Mouse (Mus musculus): Measurements from ENCODE around the gene Zdhhc14.
A peak's percentile ranks its signal among the peaks of the same experiment; 100 is the strongest.

Zdhhc14 gene

DNA sequence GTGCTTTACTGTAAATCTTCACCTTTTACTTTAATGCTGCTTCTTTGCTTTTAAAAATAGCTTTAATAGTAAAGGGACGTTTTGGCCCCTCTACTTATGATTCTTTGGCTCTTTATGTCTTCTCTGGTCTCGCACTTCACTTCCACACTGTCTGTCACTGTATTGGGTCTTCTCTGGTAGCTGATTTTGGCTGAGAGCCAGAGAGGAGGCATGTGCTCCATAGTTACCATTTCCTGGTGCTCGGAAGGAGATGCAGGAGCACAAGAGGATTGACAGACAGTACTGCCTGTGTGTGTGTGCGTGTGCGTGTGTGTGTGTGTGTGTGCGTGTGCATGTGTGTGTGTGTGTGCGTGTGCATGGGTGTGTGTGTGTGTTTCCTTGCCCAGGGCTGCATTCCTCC, 14.2 kb downstream of the Zdhhc14 start:
- DNase-seq = peak; percentile 29 to 45

DNA sequence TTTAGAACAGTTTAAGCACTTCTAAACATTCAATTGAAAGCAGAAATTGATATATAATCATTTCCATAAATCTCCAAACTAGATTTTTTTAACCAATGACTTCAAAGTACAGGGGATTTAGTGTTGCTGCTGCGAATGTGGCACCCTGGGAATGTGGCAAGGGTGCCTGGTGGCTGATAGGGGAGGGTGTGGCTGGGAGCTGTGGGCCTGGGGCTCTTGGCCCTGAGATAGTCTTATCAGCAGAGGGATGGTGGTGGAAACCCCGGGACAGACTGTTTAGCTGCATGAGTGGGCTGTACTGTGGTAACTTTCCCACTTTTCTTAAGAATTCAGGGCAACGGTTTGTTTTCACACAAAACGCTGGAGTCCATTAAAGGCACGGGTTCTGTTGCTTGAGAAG, 14.6 kb downstream of the Zdhhc14 start:
- DNase-seq = no peak

DNA sequence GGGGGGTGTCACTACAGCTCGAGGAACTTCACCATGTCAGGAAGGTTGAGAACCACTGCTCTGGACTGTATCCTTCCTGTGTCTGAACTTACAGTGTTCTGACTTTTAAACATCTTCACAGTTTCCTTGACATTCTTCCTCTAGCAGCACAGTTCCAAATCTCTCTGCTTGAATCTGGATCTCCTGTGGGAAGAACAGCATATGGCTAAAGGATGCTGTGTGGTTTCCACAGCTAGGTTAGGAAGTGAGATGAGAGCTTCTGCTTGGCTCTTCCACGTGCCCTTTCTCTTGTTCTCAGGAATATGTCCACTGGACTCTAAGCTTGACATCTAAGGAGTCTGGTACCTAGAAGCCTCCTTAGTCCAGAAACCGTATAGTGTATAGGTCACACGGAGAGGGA, 15.7 kb downstream of the Zdhhc14 start:
- no peak for DNase-seq

DNA sequence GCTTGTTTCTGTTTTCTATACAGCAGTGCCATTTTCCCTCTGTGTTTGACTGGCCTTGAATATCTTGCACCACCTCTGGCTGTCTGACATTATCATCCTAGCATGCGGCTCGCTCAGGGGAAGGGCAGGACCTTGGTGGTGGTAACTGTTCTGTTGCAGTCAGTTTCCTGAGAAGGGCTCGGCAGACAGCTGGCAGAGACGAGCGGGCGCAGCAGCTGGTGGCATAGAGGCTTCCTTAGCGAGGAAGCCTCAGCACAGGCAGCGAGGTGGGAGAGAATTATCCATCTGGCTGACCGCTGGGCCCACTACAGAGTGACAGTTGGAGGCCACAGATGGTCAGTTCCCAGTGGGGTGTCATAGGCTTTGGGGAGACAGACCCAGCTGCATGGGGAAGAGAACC, 18.2 kb downstream of the Zdhhc14 start:
- no peak for DNase-seq

DNA sequence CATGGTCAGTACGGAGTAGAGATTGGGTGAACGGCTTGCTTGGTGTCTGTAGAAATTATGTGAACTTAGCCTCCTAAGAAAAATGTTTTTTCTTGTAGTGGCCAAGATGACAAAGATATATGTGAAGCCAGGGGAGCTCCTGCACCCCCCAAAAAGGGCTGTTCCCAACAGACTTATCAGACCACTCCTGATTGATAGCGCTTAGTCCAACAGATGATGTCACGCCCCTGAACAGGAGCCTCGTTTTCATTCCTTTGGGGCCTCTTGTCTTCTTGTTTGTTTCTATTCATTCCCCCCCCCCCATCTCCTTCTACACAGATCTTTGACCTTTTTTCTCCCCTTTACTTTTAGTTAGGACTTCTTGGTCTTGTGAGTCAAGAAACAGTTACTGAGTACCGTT, 19.4 kb downstream of the Zdhhc14 start:
- no peak for DNase-seq

DNA sequence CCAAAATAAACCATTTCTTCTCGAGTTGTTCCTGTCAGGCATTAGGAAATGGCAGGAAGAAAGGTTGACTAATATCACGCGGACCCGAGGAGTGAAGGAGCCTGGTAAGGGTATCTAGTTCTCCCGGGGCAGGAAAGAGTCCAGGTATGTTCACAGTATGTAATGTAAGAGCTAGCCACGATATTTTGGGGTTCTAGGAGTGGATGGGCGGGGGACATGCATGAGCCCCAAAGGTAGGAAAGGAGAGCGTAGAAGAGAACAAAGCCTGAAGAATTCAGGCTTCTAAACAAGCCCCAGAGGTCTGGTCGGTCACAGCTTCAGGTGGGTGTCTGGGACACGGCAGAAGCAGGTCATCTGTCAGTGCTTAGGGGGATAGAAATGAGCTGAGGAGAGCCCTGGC, 27.1 kb downstream of the Zdhhc14 start:
- DNase-seq = no peak

DNA sequence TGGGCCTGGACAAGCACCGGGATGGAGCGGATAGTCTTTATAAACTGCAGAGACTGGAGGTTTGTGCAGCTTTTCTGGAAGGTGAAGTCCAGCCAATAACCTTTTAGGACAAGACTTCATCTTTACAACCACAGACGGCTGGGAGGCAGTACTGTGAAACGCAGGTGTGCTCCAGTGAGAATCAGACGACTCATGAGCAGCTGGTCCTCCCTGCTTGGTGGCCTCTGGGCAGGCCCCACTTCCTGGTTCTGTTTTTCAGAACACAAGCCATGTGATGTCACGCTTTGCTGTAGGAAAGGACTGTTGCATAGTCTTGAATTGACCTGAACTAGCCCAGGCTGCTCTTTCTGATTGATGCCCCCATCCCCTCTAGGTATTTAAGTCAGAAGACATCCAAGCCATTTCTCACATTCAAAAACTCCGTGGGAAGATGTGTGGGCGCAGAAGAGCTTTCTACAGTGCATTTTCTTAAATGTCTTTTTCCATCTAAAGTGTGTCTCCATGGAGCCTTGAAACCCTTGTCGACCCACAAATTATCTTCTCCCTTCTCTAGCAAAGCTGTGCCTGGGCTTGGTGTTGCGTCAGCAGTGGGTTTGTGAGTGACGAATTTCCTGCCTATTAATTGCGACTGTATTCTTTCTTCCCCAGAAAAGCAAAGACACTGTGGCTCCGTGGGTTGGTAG, 27.7 kb downstream of the Zdhhc14 start:
- DNase-seq = no peak

DNA sequence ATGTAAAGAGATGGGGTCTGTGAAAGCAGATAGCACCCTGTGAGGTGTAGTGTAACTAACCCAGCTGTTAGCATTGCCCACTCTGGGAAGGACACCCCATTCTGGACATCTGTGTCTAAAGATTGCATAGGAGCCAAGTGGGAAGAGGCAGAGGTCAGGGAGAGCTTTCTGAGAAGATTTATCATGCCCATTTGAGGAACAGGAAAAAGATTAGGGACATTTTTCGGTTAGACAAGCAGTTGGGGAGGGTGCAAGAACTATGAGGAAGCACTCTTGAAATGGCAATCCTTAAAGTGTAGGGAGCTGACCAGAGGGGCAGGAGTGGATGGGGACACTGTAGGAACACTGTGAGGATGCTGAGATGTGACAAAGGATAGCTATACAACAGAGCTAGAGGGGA, 29.2 kb downstream of the Zdhhc14 start:
- DNase-seq = no peak

DNA sequence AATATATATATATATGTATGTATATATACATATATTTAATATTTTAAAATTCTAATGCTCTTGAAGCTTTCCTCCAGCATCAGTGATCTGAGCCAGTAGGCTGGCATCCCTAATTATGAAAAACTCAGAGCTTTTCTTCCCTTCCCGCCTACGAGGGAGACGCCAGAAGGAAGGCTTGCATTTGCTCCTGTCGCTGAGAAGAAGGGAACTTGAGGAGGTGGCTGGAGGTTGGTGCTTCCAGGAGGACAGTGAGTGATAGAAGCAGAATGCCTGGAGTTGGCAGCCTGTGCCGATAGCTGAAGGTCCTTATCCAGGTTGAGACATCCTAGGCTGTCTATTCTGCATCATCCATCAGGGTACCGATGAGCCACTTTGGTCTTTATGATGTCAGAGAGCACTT, 37.2 kb downstream of the Zdhhc14 start:
- DNase-seq = no peak

DNA sequence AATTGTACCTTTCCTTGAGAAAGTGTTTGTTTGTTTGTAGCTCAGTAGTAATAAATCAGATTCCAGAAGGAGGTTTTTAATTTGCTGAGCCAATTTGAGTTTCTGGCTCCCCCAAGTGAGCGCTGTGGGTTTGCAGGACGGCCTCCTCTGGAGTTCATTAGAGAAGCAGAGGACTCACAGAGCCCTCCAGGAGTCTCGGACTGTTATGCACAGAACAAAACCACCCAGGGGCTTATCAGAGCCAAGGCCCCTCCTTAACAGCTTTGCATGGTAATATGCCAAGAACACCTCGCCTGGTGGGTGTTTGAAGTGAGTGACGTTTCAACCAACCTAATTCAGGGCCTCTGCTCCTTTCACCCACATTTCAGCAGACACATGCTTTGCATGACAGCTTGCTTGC, 40.5 kb downstream of the Zdhhc14 start:
- no peak for DNase-seq

DNA sequence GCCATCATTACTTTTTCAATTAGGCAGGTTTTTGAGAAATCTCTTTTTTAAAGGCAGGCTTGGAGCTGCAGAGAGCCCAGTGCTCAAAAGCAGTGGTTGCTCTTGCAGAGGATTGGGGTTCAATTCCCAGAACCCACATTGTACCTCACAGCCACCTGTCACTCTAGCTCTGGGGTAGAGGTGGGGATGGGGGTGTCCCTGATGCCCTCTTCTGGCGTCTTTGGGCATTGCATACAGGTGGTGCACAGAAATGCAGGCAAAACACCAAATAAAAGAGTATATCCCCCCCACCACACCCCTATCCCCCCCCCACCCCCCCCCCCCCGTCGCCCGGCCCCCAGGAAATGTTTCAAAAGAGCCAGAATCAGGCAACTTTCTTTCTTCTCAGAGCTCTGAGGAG, 43.0 kb downstream of the Zdhhc14 start:
- DNase-seq = no peak

DNA sequence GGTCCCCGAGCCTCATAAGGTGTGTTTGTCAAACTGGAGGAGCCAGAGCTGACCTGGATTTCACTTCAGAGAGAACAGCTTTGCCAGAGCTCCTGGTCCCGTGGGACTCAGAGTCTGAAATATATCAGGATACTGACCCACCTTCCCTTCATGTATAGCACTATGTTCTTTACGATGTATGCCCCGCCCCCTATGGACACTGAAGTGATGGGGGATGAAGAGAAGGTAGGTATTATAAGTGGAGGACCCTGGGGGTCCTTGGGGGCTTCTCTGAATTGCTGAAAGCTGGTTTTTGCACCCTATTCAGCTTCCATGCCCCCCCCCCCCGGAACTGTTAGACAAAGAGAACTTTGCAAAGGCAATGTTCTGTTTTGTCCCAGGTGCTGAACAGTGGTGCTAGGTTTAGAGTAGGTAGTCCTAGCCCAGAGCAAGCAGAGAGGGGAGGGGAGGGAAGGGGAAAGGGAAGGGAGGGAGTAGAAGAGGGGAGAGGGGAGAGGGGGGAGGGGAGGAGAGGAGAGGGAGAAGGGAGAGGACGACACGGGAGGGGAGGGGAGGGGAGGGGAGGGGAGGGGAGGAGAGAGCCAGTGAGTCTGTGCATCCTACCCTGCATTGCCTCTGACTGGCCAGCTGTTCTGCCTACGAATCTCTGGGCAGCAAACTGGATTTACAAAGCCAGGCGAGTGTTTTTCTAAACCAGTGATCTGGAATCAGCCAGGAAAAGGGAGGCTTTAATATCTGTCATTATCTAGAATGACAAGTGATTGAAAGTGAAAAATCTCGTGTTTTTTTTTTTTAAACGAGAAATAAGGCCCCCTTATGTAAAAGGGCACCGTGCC, 44.1 kb downstream of the Zdhhc14 start:
- DNase-seq = no peak

DNA sequence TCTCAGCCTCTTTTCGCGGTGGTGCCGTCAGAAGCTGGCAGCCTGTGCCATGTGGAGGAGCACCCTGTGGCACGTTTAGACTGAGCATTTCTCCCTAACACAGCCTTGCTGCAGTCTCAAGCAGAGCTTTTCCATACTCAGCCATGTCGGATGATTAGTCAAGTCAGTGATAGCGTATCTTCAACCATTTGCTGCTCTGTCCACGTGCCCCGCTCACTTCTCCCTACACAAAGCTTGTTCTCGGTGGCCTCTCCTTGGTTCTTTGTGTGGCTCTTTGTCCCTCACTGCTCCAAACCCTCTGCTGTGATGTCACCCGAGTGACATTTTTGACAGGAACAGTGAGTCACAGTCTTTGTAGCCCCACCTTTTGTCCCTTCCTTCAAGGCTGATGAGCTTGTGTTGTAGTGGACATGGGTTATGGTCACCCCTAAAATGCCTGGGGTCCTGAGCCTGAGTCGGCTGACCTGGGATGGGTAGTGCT, 44.8 kb downstream of the Zdhhc14 start:
- DNase-seq = no peak

DNA sequence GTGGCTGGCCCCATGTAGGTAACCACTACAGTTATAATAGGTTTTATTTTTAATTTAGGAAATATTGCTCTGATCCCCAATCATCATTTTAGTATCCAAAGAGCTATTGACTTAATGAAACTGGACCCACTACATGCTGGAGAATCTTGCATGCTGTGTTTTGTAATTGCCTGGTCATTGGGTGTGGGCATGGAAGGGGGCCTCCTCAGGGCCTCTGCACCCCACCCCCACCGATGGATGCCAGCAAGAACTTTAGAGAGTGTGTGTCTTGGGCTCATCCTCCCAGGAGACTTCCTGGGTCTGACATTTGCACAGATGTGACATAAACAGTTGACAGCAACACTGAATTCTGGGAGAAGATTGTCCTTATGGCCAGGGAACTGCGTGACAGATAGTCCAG, 49.8 kb downstream of the Zdhhc14 start:
- no peak for DNase-seq

DNA sequence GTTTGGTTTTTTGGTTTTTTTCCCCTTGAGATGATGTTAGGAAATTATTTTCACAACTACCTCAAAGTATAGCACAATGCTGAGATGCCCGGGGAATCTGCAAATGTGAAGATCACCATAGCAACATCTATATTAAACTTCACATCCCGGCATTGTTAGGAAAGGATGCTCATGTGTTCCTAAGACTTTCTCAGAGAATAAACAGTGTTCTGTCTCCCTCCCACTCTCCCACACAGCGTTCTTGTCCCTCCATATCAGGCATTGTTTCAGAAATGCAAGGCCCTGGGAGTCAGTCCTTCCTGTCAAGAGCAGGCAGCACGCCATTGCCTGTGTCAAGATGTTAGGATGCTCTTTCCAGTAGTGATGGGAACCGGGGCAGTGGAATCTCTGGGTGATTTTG, 51.7 kb downstream of the Zdhhc14 start:
- DNase-seq = no peak

DNA sequence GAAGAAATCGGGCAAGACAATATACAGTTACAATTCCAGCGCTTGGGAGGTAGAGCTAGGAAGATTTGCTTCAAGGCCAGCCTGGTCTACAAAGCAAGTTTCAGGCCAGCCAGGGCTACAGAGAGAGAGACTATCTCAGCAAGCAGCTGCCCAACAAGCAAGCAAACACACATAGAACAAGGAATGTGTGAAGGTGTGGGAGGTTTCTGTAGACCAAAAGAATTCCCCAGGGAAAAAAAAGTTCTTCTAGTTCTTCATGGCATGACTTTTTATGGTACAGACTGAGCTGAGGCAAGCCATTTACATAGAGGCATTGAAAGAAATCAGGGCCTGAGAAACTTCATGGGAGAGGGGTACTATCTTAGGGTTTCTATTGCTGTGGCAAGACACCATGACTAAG, 52.7 kb downstream of the Zdhhc14 start:
- DNase-seq = no peak

DNA sequence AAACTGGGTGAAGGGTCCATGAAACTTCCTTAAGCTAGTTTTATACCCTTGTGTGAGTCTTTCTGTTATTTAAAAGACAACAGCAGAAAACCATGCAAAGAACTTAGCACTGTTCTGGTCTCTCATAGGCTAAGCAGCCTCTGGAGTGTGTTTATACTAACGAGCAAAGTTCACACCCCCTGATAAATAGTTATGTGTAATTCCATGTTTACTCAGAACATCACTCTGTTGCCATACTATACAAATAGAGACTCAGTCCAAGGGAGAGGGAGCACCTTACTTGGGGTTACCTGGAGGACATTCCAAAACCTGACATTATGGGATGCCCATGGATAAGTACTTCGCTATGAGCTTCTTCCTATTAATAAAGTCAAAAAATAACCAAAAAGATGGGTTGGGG, 56.2 kb downstream of the Zdhhc14 start:
- DNase-seq = no peak

DNA sequence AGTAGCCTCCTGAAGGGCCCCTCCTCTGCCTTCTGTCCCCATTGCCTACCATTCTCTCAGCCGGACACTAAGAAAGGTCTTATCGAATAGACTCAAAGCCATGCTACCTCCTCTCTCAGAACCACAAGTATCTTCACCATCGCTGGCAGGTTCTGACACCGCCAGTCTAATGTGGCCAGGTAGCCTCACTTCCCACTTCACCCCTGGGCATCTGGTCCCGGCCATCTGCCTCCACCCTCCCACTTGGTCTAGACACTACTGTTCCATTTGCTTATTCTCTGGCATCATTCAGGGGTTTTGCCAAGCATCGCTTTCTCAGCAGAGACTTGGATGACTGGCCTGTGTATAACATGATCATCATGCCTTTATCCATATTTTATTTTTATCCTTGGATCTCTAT, 57.1 kb downstream of the Zdhhc14 start:
- peak; percentile 33 to 46 for DNase-seq

DNA sequence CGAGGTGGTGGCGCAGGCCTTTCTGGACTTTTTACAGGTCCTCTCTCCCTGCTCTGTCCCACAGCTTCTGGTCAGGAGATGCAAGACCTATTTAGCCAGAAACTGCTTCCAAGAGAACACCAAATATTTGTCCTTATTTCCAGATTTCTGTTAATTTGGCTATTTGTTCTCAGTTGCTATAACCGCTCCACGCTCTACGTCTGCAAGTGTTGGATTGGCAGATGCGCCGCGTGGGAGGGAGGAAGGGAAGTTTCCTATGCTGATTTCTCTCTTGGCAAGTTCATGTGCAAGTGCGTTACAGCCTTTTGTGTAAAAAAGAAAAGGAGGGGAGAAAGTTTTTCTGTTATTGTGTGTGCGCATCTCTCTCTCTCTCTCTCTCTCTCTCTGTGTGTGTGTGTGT, 58.1 kb downstream of the Zdhhc14 start:
- no peak for DNase-seq

DNA sequence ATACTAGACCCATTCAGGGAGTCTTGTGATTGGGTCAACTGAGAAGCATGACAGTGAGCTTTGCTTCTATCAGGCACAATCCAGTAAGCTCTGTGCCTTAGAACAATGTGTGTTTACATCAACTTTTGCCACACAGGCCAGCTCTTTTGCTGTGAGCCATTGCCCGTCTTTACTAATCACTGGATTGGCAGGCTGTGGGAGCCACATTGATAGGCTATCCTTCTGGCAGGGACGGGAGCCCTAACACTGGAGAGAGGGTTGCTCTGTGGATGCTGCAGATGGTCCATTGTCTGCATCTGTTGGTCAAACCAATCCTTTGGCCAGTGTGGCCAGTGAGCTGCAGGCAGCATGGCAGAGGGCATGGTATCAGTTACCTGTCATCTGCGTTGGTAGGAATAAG, 58.8 kb downstream of the Zdhhc14 start:
- DNase-seq = no peak

DNA sequence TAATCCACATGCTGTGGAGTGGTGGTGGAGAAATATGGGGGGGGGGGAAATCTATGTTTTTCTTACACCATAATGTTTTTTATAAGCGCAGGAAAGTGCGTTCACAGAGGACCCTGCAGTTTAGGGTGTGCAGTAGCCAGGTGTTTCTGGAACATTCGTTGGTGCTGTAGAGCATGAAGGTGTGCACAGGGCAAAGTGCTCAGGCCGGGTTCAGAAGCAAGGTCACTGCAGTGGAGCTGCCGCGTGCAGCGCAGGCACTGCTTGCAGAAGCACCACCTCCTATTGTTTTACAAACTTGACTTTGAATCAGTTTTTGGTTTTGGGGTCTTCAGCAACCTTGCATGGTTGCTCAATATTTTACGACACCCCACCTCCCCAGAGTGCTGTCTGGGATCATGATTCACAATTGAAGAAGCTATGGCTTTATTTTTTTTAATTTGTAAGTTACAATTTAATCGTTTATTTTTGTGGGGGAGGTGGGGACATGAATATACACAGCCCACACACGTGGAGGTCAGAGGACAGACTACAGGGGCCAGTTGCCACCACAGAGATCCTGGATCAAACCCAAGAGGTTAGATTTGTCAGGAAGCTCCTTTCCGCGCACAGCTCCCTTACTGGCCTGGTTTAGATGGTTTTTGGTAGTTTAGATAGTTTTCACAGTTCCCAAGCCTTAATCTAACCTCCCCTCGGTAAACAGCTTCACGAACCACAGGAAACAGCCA, 59.8 kb downstream of the Zdhhc14 start:
- no peak for DNase-seq

DNA sequence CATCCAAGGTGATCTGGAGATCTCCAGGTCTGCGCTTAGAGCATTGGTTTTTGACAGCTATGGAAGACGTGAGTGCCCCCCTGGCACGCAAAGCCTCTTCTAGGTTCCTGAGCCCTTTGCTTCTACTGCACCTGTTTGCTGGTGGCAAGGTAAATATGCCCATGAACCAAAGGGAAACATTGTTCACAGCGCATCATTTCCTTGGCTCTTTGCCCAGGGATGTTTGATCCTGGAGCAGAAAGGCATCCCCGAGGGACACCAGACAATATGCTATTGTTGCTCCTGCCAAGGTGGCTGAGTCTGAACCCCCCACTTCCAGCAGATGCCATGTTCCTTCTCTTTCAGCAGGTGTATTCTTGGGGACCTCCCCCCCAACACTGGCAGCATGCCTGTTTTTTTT, 61.2 kb downstream of the Zdhhc14 start:
- peak; percentile 51 to 62 for DNase-seq

DNA sequence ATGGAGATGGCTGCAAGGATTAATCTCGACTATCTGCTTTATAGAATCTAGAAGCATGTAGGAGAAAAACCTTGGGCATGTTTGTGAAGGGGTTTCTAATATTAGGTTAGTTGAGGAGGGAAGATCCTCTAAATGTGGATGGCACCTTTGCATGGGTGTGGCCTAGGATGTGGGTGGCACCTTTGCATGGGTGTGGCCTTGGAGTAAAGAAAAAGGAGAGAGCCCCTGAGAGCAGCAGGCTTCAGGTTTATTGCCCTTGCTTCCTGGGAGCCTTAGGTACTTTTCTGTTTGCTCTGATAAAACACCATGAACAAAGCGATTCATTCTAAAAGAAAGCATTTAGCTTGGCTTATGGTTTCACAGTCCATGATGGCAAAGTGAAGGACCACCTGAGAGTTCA, 62.2 kb downstream of the Zdhhc14 start:
- DNase-seq = no peak

DNA sequence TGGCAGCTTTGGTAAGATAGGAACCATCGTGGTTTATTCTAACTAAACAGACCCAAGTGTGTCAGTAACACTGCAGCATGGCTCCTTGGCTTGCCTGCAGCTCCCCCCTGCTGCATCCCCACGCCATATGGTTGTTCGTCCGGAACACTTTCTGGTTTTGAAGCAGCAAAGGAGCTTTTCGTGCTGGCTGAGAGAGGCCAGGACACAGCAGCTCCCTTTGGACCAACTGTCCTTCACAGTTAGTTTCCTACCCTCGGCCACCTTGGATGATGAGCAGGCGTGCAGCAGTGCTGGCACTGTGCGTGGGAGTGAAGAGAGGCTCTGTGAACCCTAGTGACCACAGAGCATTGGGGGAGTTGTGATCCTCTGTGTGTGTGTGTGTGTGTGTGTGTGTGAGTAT, 64.2 kb downstream of the Zdhhc14 start:
- peak; percentile 83 to 86 for DNase-seq
